Mouse (Mus musculus) CH12F3 (cell line): Measurements from ENCODE around the gene Gm28043.

Source experiments
- in situ Hi-C: fragments of 300-500 bp; cut with MboI; formaldehyde crosslinking; loops from 2 replicates; pipeline ENCODE4 v1.14.3; 2020; ENCODE audit warnings: low sequenced_read_pairs

Gm28043 gene

GRCm38 (mm10) chr17:29737849-29738804, 123.5 kb downstream of the Gm28043 start:
- in situ Hi-C loops = no loop called here

- in situ Hi-C loops = no loop called here
Observed at GRCm38 (mm10) chr17:29747466-29747865, 132.8 kb downstream of the Gm28043 start.
